Mouse (Mus musculus): ENCODE results near the gene Gcnt4. TPM values are rescaled to one million over a fixed set of nuclear protein-coding genes. Genes with fewer than 3 reads are reported as not detected.
A peak's percentile ranks its signal among the peaks of the same experiment; 100 is the strongest.
"Not testable (repeated sequence)": the region's sequence is repeated elsewhere in the genome, so short reads cannot be mapped to it uniquely, and the experiment has no call there.

Gcnt4 gene
- 0.41 and 0.81 TPM in 2 replicates for polyA plus RNA-seq (2016; fragmentation: Nextera tagmentation; extraction: Ambion mirVana)

GRCm38 (mm10) chr13:96923999-96924961, at the start of gene Gcnt4:
Gcnt4 (plus strand) TSS chr13:96924689.
- DNase-seq (ENCODE audit: low spot score): peak; percentile 67
- Histone ChIP-seq H3K4me1 (peaks cover 28% of the 10 kb centered on the region), H3K4me3 (peak within 1 kb of the TSS; percentile 80), H3K27ac (replicated peaks) (peak within 1 kb of the TSS; percentile 83), H3K9me3 (replicated peaks) (no peaks in the 10 kb centered on the region), H3K27me3 (ENCODE audit: low read depth, poor library complexity, severe bottlenecking) (peaks cover 55% of the 10 kb centered on the region), H3K36me3 (no peaks in the 10 kb centered on the region)
- WGBS: 9% methylated on average over 56 of the region's 56 CpGs

- peak; percentile 19 for DNase-seq (ENCODE audit: low spot score)
- Histone ChIP-seq H3K4me1 (peaks cover 11% of the 10 kb centered on the region), H3K9me3 (replicated peaks) (no peaks in the 10 kb centered on the region), H3K36me3 (no peaks in the 10 kb centered on the region), H3K4me3 (no peak overlapping the region), H3K27ac (replicated peaks) (peak overlapping the region; percentile 52; the same call in 1 of the 2 replicates), H3K27me3 (ENCODE audit: low read depth, poor library complexity, severe bottlenecking) (no peaks in the 10 kb centered on the region)
- 61% methylated on average over 12 of the region's 12 CpGs for WGBS
Observed at GRCm38 (mm10) chr13:96878220-96879057, 46.0 kb upstream of the Gcnt4 start.

GRCm38 (mm10) chr13:96884534-96884933, 40.0 kb upstream of the Gcnt4 start:
- DNase-seq (ENCODE audit: low spot score): no peak
- Histone ChIP-seq H3K36me3 (no peaks in the 10 kb centered on the region), H3K27me3 (ENCODE audit: low read depth, poor library complexity, severe bottlenecking) (no peaks in the 10 kb centered on the region), H3K27ac (replicated peaks) (no peak overlapping the region), H3K4me3 (no peak overlapping the region), H3K9me3 (replicated peaks) (no peaks in the 10 kb centered on the region), H3K4me1 (no peaks in the 10 kb centered on the region)
- WGBS: 28% methylated on average over 1 of the region's 1 CpGs

GRCm38 (mm10) chr13:96889985-96890384, 34.5 kb upstream of the Gcnt4 start:
- Histone ChIP-seq H3K27me3 (ENCODE audit: low read depth, poor library complexity, severe bottlenecking) (no peaks in the 10 kb centered on the region), H3K36me3 (no peaks in the 10 kb centered on the region), H3K9me3 (replicated peaks) (no peaks in the 10 kb centered on the region), H3K27ac (replicated peaks) (no peak overlapping the region), H3K4me1 (no peaks in the 10 kb centered on the region), H3K4me3 (no peak overlapping the region)
- WGBS: 57% methylated on average over 2 of the region's 2 CpGs
- DNase-seq (ENCODE audit: low spot score): no peak

- Histone ChIP-seq H3K4me3 (no peak overlapping the region), H3K27ac (replicated peaks) (no peak overlapping the region), H3K36me3 (no peaks in the 10 kb centered on the region), H3K27me3 (ENCODE audit: low read depth, poor library complexity, severe bottlenecking) (no peaks in the 10 kb centered on the region), H3K4me1 (no peaks in the 10 kb centered on the region), H3K9me3 (replicated peaks) (no peaks in the 10 kb centered on the region)
- 85% methylated on average over 2 of the region's 2 CpGs for WGBS
- no peak for DNase-seq (ENCODE audit: low spot score)
Observed at GRCm38 (mm10) chr13:96895144-96895543, 29.3 kb upstream of the Gcnt4 start.

- no peaks in the 10 kb centered on the region for H3K9me3 ChIP-seq (replicated peaks)
- H3K4me3 ChIP-seq: no peak overlapping the region
- 76% methylated on average over 3 of the region's 3 CpGs for WGBS
- H3K4me1 ChIP-seq: no peaks in the 10 kb centered on the region
- H3K36me3 ChIP-seq: no peaks in the 10 kb centered on the region
- H3K27ac ChIP-seq (replicated peaks): no peak overlapping the region
- H3K27me3 ChIP-seq (ENCODE audit: low read depth, poor library complexity, severe bottlenecking): no peaks in the 10 kb centered on the region
- no peak for DNase-seq (ENCODE audit: low spot score)
Observed at GRCm38 (mm10) chr13:96906717-96907116, 17.8 kb upstream of the Gcnt4 start.

- no peak for DNase-seq (ENCODE audit: low spot score)
- WGBS: 90% methylated on average over 3 of the region's 3 CpGs
- no peak overlapping the region for H3K27ac ChIP-seq (replicated peaks)
- no peaks in the 10 kb centered on the region for H3K27me3 ChIP-seq (ENCODE audit: low read depth, poor library complexity, severe bottlenecking)
- H3K9me3 ChIP-seq (replicated peaks): no peaks in the 10 kb centered on the region
- no peaks in the 10 kb centered on the region for H3K36me3 ChIP-seq
- H3K4me1 ChIP-seq: no peaks in the 10 kb centered on the region
- no peak overlapping the region for H3K4me3 ChIP-seq
Observed at GRCm38 (mm10) chr13:96911202-96911601, 13.3 kb upstream of the Gcnt4 start.

- not testable (repeated sequence) for DNase-seq (ENCODE audit: low spot score)
Observed at GRCm38 (mm10) chr13:96923134-96923533, 1.4 kb upstream of the Gcnt4 start.

GRCm38 (mm10) chr13:96924985-96925745, 676 bp downstream of the Gcnt4 start:
- no peak for DNase-seq (ENCODE audit: low spot score)
- peak overlapping the region; percentile 83 for H3K27ac ChIP-seq (replicated peaks)
- WGBS: 1% methylated on average over 53 of the region's 53 CpGs
- peak overlapping the region; percentile 80 for H3K4me3 ChIP-seq
- no peaks in the 10 kb centered on the region for H3K9me3 ChIP-seq (replicated peaks)
- peaks cover 33% of the 10 kb centered on the region for H3K4me1 ChIP-seq
- peaks cover 55% of the 10 kb centered on the region for H3K27me3 ChIP-seq (ENCODE audit: low read depth, poor library complexity, severe bottlenecking)
- H3K36me3 ChIP-seq: no peaks in the 10 kb centered on the region

More at GRCm38 (mm10) chr13:96923134-96923533, 1.4 kb upstream of the Gcnt4 start:
- H3K4me3 ChIP-seq; H3K27ac ChIP-seq (replicated peaks); H3K9me3 ChIP-seq (replicated peaks); H3K36me3 ChIP-seq: not testable (repeated sequence)
- Histone ChIP-seq H3K27me3 (ENCODE audit: low read depth, poor library complexity, severe bottlenecking) (peaks cover 51% of the 10 kb centered on the region), H3K4me1 (peaks cover 17% of the 10 kb centered on the region)
- WGBS: 92% methylated on average over 4 of the region's 4 CpGs

GRCm38 (mm10) chr13:96925991-96926725, 1.7 kb downstream of the Gcnt4 start:
- Histone ChIP-seq H3K27me3 (ENCODE audit: low read depth, poor library complexity, severe bottlenecking) (peaks cover 55% of the 10 kb centered on the region), H3K4me1 (peaks cover 33% of the 10 kb centered on the region), H3K27ac (replicated peaks) (no peak overlapping the region), H3K4me3 (no peak overlapping the region), H3K9me3 (replicated peaks) (no peaks in the 10 kb centered on the region), H3K36me3 (no peaks in the 10 kb centered on the region)
- DNase-seq (ENCODE audit: low spot score): no peak
- WGBS: 37% methylated on average over 10 of the region's 10 CpGs

GRCm38 (mm10) chr13:96927781-96928180, 3.3 kb downstream of the Gcnt4 start:
- no peaks in the 10 kb centered on the region for H3K9me3 ChIP-seq (replicated peaks)
- no peaks in the 10 kb centered on the region for H3K36me3 ChIP-seq
- DNase-seq (ENCODE audit: low spot score): no peak
- WGBS: 76% methylated on average over 1 of the region's 1 CpGs
- no peak overlapping the region; the same call in 1 of the 2 replicates for H3K27ac ChIP-seq (replicated peaks)
- no peak overlapping the region for H3K4me3 ChIP-seq
- H3K4me1 ChIP-seq: peaks cover 33% of the 10 kb centered on the region
- peaks cover 55% of the 10 kb centered on the region for H3K27me3 ChIP-seq (ENCODE audit: low read depth, poor library complexity, severe bottlenecking)
